Mouse (Mus musculus): ENCODE results near the gene Bdkrb2. TPM values are rescaled to one million over a fixed set of nuclear protein-coding genes. Genes with fewer than 3 reads are reported as not detected.

The Bdkrb2 gene
- polyA plus RNA-seq (2015; fragmentation: Nextera tagmentation; extraction: Ambion mirVana), result 2.6 and 2.8 TPM in 2 replicates

DNA sequence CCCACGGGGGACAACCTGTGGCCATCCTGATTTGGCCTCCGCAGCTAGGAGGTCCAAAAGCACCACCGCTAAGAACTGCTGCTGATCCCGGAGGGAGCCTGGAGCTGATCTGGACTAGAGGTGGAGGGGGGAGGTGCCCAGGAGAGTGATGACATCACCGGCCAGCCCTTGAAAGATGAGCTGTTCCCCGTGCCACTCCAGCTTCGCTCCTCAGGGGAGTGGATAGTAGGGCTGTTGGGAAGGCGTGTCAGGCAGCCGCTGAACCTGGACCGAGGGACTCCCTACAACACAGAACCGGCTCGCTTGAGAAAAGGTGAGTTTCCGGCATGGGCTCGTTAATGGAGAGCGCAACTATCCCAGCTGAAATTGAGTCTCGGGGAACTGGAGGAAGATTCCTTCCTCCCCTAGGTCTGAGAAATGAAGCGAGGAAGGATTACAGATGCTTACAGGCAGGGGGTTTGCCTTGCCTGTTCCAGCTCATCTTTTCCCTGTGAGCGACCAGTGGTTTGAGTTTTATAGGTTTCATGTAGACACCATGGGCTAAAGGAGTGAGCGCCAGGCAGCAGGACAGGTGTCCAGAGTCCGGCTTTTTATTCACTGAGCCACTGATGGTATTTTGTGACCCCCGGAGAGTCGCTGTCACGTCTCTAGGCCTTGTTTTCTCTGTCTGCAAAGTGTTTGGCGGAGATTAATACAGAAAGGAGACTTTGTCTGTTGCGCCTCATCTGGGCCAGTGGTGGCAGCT, at the start of gene Bdkrb2:
Bdkrb2 (plus strand) TSS at position 291 of the 745 bp plus-strand sequence.
- Histone ChIP-seq H3K9ac (peak within 1 kb of the TSS; percentile 22; the same call in 1 of the 2 replicates), H3K36me3 (no peaks in the 10 kb centered on the region), H3K27me3 (peaks cover 22% of the 10 kb centered on the region), H3K4me2 (replicated peaks) (peak within 1 kb of the TSS; percentile 55), H3K4me1 (peaks cover 22% of the 10 kb centered on the region), H3K27ac (replicated peaks) (no peak within 1 kb of the TSS), H3K9me3 (replicated peaks) (0 out of 2 replicates have a peak, but pooled peaks cover 8% of the 10 kb centered on the region), H3K4me3 (replicated peaks) (peak within 1 kb of the TSS; percentile 38)
- ATAC-seq (ENCODE audit: insufficient number of reproducible peaks, low FRiP score, low TSS enrichment, low read depth), result 0 out of 2 replicates have a peak, but pooled peaks have one; percentile 80
- WGBS, result 4% methylated on average over 25 of the region's 25 CpGs

DNA sequence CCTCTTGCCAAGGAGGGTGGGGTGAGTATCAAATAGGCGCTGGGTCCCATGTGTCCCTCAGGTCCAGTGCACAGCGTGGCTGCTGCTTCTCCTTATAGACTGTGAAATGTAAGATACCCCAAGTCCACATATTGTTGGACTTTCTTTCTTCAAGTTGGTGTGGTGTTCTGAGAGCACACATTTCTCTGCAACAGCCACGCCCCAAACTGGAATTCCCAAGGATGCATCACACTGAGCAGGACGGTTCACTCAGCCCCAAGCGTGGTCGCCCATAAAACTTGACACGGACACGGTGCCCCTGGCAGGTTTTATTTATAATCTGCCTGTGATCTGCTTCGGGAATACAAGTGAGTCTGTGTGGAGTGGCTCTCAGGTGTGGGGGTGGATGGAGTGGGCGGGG, 48.9 kb upstream of the Bdkrb2 start:
- H3K27ac ChIP-seq (replicated peaks), result no peak overlapping the region
- no peaks in the 10 kb centered on the region; the same call in 1 of the 2 replicates for H3K4me1 ChIP-seq
- H3K4me3 ChIP-seq (replicated peaks), result no peak overlapping the region
- H3K27me3 ChIP-seq, result no peaks in the 10 kb centered on the region
- ATAC-seq (ENCODE audit: insufficient number of reproducible peaks, low FRiP score, low TSS enrichment, low read depth), result no peak
- WGBS, result 58% methylated on average over 10 of the region's 10 CpGs
- H3K9me3 ChIP-seq (replicated peaks), result no peaks in the 10 kb centered on the region
- H3K4me2 ChIP-seq (replicated peaks), result no peak overlapping the region
- no peaks in the 10 kb centered on the region for H3K36me3 ChIP-seq
- H3K9ac ChIP-seq, result no peak overlapping the region

DNA sequence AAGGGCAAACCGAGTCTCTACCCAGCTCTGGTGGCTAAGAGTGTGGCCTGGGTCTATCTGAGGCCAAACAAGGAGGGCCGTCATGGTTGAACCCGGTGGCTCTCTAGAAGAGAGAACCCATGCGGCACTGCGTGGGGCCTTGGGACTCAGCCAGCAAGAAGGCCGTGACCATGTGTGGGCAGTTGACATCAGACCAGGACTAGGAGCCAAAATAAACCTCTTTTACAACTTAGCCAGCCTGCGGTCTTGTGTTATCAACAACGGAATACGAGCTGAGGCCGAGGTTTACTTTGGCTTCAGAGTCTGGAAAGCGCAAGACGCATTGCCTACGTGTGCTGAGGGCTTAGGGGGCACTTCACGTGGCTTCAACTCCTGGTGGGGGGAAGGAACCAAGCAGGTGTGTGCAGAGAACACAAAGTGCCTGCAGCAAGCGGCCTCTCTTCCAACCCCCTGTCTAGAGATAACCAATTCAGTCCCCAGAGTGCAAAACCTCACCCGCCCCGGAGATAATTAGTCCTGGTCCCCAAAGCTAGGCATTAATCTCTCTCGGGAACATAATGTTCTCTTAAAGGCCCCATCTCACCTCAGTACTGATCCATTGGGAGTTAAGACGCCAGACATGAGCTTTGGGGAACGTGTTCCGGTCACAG, 45.9 kb upstream of the Bdkrb2 start:
- WGBS, result 75% methylated on average over 21 of the region's 21 CpGs
- no peak for ATAC-seq (ENCODE audit: insufficient number of reproducible peaks, low FRiP score, low TSS enrichment, low read depth)

GRCm38 (mm10) chr12:105519851-105520250, 43.2 kb upstream of the Bdkrb2 start:
- Histone ChIP-seq H3K9ac (no peak overlapping the region), H3K27me3 (no peaks in the 10 kb centered on the region), H3K27ac (replicated peaks) (0 out of 2 replicates have a peak overlapping the region, but pooled peaks have one; percentile 18), H3K4me1 (peaks cover 29% of the 10 kb centered on the region), H3K36me3 (no peaks in the 10 kb centered on the region), H3K4me3 (replicated peaks) (no peak overlapping the region), H3K9me3 (replicated peaks) (no peaks in the 10 kb centered on the region; the same call in 1 of the 2 replicates), H3K4me2 (replicated peaks) (no peak overlapping the region)
- no peak for ATAC-seq (ENCODE audit: insufficient number of reproducible peaks, low FRiP score, low TSS enrichment, low read depth)
- WGBS, result 71% methylated on average over 2 of the region's 2 CpGs

More for the DNA sequence above, 45.9 kb upstream of the Bdkrb2 start:
- no peak overlapping the region for H3K27ac ChIP-seq (replicated peaks)
- H3K9ac ChIP-seq, result no peak overlapping the region
- H3K27me3 ChIP-seq, result no peaks in the 10 kb centered on the region
- H3K4me1 ChIP-seq, result peaks cover 25% of the 10 kb centered on the region
- H3K36me3 ChIP-seq, result no peaks in the 10 kb centered on the region
- no peaks in the 10 kb centered on the region; the same call in 1 of the 2 replicates for H3K9me3 ChIP-seq (replicated peaks)
- H3K4me2 ChIP-seq (replicated peaks), result no peak overlapping the region
- no peak overlapping the region for H3K4me3 ChIP-seq (replicated peaks)

- Histone ChIP-seq H3K4me3 (replicated peaks) (no peak overlapping the region), H3K4me2 (replicated peaks) (peak overlapping the region; percentile 31; the same call in 1 of the 2 replicates), H3K27ac (replicated peaks) (peak overlapping the region; percentile 84), H3K4me1 (peaks cover 29% of the 10 kb centered on the region), H3K9me3 (replicated peaks) (no peaks in the 10 kb centered on the region; the same call in 1 of the 2 replicates), H3K9ac (no peak overlapping the region), H3K27me3 (no peaks in the 10 kb centered on the region), H3K36me3 (no peaks in the 10 kb centered on the region)
- peak; percentile 88 for ATAC-seq (ENCODE audit: insufficient number of reproducible peaks, low FRiP score, low TSS enrichment, low read depth)
- WGBS, result 39% methylated on average over 15 of the region's 15 CpGs
These were observed 41.8 kb upstream of the Bdkrb2 start for GRCm38 (mm10) chr12:105521170-105521762.

DNA sequence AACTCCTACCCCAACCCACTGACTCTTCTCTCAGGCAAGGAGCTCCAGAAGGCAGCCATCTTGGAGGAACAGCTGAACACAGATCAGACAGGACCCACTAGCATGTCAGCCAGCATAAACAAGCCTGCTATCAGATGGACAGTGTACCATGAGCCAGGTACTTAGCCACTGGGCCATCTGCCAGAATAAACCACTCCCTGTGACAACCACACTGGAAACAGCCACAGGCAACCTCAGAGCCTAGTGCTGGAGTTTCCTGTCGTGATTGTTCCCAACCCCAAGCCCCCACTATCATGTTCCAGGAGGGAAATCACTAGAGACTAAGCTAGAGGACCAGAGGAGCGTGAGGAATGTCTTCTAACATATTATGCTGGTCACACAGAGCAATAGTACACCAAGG, 39.3 kb upstream of the Bdkrb2 start:
- Histone ChIP-seq H3K9me3 (replicated peaks) (no peaks in the 10 kb centered on the region; the same call in 1 of the 2 replicates), H3K27ac (replicated peaks) (no peak overlapping the region), H3K27me3 (no peaks in the 10 kb centered on the region), H3K4me3 (replicated peaks) (no peak overlapping the region), H3K36me3 (no peaks in the 10 kb centered on the region), H3K9ac (no peak overlapping the region), H3K4me1 (peaks cover 29% of the 10 kb centered on the region), H3K4me2 (replicated peaks) (no peak overlapping the region)
- 42% methylated on average over 2 of the region's 2 CpGs for WGBS
- no peak for ATAC-seq (ENCODE audit: insufficient number of reproducible peaks, low FRiP score, low TSS enrichment, low read depth)

DNA sequence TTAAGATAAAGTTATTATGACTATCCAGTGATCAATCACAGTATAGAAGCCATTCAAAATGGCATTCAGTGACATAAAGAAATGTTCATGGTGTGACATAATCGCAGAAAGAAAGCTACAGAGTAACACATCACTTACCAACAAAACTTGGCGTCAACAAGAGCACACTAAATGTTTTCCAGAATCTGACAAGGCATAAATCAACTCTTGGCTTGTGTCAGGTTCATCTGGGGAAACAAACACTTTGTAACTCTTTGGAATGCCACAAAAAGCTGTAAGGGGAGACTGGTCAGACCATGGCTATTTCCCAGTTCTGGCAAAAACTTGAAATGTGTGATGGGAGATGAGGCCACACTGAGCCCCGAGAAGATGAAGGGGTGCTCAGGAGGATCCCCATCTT, 36.8 kb upstream of the Bdkrb2 start:
- H3K27ac ChIP-seq (replicated peaks), result peak overlapping the region; percentile 48; the same call in 1 of the 2 replicates
- no peaks in the 10 kb centered on the region; the same call in 1 of the 2 replicates for H3K9me3 ChIP-seq (replicated peaks)
- H3K4me1 ChIP-seq, result peaks cover 11% of the 10 kb centered on the region
- no peak overlapping the region for H3K4me2 ChIP-seq (replicated peaks)
- no peak overlapping the region for H3K9ac ChIP-seq
- H3K36me3 ChIP-seq, result no peaks in the 10 kb centered on the region
- 85% methylated on average over 3 of the region's 3 CpGs for WGBS
- no peak overlapping the region for H3K4me3 ChIP-seq (replicated peaks)
- H3K27me3 ChIP-seq, result no peaks in the 10 kb centered on the region
- ATAC-seq (ENCODE audit: insufficient number of reproducible peaks, low FRiP score, low TSS enrichment, low read depth), result no peak

DNA sequence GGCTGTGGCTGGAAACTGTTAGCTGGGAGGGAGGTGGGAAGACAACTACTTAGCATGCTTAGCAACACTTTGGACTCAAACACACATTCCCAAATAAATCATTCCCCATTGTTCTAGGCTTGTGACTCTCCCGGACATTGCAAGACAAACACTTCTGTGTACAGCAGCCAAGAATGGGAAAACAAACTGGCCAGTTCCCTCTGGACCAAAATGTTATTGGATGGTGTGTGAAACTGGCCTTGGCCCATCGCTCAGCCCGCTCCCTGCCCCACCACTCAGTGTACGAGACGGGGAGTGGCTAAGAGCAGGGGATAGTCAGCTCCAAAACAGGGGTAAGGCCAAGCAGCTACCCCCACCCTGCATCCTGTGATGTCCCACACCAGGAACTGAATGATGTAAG, 36.2 kb upstream of the Bdkrb2 start:
- Histone ChIP-seq H3K9ac (no peak overlapping the region), H3K9me3 (replicated peaks) (no peaks in the 10 kb centered on the region; the same call in 1 of the 2 replicates), H3K27me3 (no peaks in the 10 kb centered on the region), H3K4me1 (peaks cover 11% of the 10 kb centered on the region; the same call in 1 of the 2 replicates), H3K4me2 (replicated peaks) (no peak overlapping the region), H3K4me3 (replicated peaks) (no peak overlapping the region), H3K27ac (replicated peaks) (peak overlapping the region; percentile 48; the same call in 1 of the 2 replicates), H3K36me3 (no peaks in the 10 kb centered on the region)
- WGBS, result 53% methylated on average over 5 of the region's 5 CpGs
- no peak for ATAC-seq (ENCODE audit: insufficient number of reproducible peaks, low FRiP score, low TSS enrichment, low read depth)

DNA sequence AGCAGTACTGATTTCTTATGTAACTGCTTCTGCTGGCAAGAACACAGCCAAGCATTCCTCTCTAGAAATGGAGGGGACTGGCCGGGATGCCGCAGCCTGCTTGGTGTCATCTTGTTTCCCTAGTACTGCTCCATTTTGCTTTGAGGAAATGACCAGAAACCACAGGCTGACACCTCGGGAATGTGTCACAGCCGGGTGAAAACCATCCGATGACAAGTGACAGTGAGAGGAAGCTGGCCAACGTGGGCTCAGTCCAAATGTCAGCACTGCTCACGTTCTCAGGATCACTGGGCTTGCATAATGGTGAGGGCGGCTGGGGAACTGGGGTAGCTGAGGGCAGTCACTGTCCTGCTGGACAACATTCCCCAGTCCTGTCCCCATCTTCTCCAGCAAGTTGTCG, 33.5 kb upstream of the Bdkrb2 start:
- 61% methylated on average over 9 of the region's 9 CpGs for WGBS
- H3K4me3 ChIP-seq (replicated peaks), result no peak overlapping the region
- no peak for ATAC-seq (ENCODE audit: insufficient number of reproducible peaks, low FRiP score, low TSS enrichment, low read depth)
- H3K36me3 ChIP-seq, result no peaks in the 10 kb centered on the region
- H3K9ac ChIP-seq, result no peak overlapping the region
- no peaks in the 10 kb centered on the region for H3K27me3 ChIP-seq
- H3K9me3 ChIP-seq (replicated peaks), result no peaks in the 10 kb centered on the region
- H3K4me2 ChIP-seq (replicated peaks), result no peak overlapping the region
- 0 out of 2 replicates have a peak, but pooled peaks cover 5% of the 10 kb centered on the region for H3K4me1 ChIP-seq
- no peak overlapping the region for H3K27ac ChIP-seq (replicated peaks)

DNA sequence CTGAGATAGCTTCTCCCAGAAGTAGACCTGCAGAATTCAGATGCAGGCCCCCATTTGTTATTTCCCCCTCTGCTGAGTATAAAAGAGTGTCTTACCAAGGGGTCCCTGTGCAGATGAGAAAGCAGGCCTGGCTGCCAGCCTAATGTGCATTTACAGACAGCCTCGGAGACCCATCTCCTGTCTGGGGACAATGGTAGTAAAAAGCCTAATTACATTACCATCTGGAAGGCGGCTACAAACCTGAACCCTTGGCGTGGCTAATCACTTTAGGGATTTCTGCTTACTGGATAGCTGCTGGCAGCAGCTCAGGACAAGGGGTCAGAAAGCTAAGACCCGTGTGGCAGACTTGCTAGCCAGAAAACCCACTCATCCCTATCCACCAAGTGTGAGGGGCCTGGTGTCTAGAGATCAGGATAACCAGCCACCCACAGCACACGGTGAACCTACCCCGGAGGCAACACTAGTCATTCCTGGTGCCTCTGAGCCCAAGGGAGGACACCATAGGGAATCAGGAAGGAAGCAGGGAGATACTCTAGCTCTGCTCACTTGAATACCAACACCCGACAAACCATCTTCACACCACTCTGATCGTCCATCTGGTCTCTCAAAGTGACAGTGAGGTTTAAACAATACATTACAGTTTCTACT, 31.2 kb upstream of the Bdkrb2 start:
- H3K9me3 ChIP-seq (replicated peaks), result no peaks in the 10 kb centered on the region
- H3K9ac ChIP-seq, result no peak overlapping the region
- ATAC-seq (ENCODE audit: insufficient number of reproducible peaks, low FRiP score, low TSS enrichment, low read depth), result no peak
- H3K27ac ChIP-seq (replicated peaks), result no peak overlapping the region
- H3K4me3 ChIP-seq (replicated peaks), result no peak overlapping the region
- no peak overlapping the region for H3K4me2 ChIP-seq (replicated peaks)
- WGBS, result 46% methylated on average over 8 of the region's 8 CpGs
- 0 out of 2 replicates have a peak, but pooled peaks cover 5% of the 10 kb centered on the region for H3K4me1 ChIP-seq
- H3K36me3 ChIP-seq, result no peaks in the 10 kb centered on the region
- H3K27me3 ChIP-seq, result no peaks in the 10 kb centered on the region

Data from embryonic facial prominence, embryonic 15.5 days (tissue).